Mouse (Mus musculus): ENCODE results near the gene Adamts14.

The Adamts14 gene

DNA sequence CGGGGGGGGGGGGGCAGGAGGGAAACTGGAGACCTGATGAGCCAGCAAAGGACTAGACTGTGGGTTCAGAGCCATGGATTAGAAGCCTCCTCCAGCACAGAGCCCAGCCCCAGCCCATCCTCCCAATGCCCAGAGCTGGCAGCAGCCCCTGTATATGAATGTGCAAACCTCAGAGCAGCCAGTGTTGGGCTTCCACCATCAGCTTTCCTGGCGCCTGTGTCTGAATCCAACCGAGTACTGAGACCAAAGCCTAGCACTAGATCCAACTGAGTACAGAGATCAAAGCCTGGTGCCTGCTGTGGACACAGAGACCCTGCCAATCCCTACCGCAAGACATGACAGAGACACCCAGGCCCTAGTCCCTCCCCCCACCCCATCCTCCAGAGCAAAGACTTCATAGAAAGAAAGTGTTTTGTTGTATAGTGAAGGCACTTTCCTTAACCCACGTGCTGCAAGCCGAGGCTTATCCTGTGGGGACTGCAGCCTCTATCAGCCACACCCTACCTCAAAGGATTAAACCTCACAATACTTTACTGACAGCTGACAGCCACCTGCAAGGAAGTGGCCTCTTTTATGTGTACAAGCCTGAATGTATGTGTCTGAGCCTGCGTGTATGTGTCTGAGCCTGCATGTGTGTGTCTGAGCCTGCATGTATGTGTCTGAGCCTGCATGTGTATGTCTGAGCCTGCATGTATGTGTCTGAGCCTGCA, 40.2 kb downstream of the Adamts14 start:
- no peak for DNase-seq (ENCODE audit: low spot score)

DNA sequence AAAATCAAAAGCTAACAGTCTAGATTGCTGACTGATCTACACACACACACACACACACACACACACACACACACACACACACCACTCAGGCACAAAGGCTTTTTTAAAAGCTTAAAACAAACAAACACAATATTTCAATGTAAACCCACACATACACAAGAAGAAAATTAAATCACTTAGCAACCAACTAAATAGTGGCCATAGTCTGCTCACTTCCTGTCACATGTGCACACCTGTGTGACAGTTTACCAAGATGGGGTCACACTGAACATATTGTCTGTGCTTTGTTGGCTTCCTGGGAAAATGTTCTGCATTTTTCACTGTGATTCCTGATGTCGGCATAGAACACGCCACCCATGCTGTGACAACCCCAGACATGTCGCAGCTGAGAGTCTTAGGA, 41.5 kb downstream of the Adamts14 start:
- DNase-seq (ENCODE audit: low spot score) = no peak

DNA sequence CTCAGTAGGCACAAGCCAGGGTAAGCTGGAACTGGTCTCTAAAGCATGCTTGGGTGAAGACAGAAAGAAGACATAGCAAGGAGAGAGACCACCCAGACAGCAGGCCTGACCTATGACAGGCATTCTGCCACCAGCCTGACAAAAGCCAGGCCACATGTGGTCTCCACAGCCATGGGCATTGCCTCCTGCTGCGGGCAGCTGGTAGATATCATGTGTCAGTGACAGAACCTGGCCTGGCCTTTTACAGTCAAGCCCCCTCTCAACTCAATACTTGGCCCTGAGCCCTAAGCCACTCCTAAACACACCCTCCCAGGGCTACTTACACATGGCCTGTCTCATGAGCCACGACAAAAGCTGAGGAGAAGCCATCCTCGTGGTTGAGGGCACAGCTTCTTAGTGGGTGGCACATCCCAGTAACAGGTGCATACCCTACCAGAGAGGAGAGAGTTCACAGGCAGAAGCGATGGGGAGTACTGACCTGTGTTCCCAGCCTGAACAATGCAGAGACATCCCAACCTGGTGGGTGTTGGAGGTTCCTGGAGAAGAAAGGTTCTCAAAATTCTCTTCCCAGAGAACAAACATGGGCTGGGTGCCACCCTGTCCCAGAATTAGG, 46.3 kb downstream of the Adamts14 start:
- DNase-seq (ENCODE audit: low spot score) = no peak

DNA sequence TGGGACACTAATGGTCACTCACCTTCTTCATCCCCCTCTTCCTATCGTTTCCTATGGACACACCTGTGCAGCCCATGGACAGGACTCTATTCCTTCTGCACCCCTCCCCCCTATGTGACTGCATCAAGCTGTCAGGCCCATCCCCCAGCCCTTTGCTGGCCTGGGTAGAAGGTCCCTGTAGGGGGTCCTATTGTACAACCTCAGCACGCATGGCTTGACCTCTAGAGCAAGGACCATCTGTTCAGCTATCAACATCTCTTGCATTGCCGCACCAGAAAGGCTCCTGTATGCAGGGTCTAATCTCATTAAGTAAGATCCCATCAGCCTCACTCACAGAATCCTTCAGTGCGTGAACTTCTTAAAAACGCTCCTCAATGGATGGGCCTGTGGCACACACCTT, 47.5 kb downstream of the Adamts14 start:
- DNase-seq (ENCODE audit: low spot score) = no peak

DNA sequence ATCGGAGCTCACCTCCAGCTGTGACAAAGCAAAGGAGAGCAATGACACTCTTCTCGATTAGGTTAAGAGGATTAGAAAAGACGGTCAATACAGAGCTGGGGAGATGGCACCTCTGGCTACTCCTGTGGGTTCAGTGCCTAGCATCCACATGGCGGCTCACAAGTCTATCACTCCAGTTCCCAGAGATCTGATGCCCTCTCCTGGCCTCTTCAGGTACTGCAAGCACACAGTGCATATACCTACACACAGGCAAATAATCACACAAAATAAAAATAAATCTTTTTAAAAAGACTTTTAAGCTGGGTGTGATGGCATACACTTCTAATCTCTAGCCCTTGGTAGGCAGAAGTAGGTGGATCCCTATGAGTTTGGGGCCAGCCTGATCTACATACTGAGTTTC, 53.9 kb downstream of the Adamts14 start:
- DNase-seq (ENCODE audit: low spot score) = no peak

DNA sequence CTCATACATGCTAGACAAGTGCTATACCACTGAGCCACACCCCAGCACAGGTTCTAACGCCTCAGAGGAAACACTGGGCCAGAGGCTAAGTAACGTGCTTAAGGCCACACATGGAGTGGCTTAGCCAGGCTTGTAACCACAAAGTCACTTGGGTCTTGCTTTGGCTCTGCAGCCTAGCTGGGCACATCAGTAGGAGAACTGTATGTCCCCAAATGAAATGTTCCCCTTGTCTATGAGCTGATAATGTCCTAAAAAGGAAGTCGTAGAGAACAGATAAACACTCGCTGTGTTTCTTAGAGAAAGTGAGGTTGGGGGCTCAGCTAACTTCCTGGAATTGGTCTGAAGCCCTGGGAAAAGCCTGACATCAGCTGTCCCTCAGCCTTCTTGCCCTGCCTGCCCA, 57.1 kb downstream of the Adamts14 start:
- DNase-seq (ENCODE audit: low spot score) = no peak

DNA sequence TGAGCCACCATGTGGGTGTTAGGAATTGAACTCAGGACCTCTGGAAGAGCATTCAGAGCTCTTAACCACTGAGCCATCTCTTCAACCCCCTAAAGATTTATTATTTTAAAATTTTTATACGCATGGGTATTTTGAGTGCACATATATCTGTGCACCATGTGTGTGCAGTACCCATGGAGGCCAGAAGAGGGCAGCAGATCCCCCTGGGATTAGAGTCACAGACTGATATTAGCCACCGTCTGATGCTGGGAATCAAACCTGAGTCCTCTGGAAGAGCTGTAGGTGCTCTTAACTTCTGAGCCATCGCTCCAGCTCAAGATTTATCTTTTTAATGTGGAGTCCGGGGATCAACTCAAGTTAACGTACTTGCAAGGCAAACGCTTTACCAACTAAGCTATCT, 57.6 kb downstream of the Adamts14 start:
- DNase-seq (ENCODE audit: low spot score) = no peak

DNA sequence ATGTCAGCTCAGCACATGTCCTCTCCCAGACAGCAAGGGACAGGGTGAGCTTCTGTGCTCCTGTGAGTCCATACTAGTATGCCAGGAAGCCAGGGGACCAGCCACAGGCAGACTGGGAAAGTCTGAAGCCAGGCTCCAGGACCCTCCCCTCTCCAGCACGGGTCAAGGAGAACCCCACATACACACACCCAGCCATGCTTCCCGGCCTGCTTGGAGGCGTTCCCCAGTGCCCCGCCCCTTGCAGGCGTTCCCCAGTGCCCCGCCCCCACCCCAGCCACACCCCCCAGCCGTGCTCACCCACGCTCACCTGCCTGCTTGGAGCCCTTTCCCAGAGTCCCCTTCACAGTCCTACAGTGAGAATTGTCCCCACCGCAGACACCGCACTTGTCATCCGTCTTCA, 60.4 kb downstream of the Adamts14 start:
- no peak for DNase-seq (ENCODE audit: low spot score)

DNA sequence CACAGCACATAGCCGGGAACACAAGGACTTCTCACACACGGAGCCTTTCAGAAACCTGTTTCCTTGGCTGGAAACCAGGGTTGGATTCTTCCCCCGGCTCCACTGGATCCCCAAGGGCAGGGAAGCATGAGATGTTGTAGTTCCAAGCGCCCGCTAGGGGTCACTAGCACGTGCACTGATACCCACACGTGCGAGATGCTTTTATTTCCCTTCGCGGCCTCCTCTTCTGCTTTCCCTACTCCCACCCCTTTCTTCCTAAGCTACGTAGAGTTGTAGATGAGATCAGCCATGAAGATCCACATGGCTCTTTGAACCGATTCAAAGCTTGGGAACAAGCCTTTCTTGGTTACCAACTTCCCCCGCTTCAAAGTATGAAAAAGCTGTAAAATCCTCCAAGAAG, 61.5 kb downstream of the Adamts14 start:
- no peak for DNase-seq (ENCODE audit: low spot score)

DNA sequence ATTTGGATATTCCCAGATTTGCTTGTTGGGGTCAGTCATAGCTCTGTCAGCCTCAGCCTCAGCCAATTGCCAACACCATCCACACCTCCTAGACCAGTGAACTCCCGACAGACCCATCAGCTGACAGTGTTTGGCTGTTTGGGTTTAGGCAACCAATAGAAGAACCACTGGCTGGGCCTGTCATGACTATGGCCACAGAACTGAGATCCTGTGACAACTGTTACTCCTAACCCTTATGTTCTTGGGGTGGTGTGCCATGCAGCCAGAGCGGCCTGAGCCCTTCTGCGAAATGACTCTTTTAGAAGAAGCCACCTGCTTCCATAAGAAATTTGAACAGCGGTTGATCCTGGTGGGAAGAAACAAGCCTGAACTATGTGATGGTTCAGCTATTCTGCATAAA, 62.1 kb downstream of the Adamts14 start:
- no peak for DNase-seq (ENCODE audit: low spot score)

DNA sequence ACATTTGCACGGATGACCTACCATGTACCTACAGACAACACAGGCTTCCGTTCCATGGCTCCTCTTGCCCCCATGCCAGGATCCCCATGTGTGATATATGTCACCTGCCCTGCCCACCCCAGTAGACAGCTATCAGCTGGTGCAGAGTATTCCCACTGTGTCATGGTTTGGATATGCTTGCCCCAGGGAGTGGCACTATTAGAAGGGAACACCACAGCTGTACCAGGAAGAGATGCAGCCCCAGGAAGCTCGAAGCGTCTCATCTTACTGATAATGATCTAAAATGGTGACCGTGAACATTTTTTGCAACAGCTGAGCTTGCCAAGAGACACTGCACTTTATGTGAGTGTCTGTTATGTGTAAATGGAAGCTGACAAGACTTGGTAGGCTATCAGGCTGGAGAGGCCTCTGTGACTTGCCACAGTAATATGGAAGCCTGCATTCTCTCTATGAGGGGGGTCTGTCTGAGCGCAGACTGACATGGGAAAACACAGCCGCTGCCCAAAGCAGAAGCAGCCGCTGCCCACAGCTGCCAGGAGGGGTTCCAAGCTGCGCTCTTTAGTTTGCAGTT, 65.0 kb downstream of the Adamts14 start:
- DNase-seq (ENCODE audit: low spot score) = no peak

DNA sequence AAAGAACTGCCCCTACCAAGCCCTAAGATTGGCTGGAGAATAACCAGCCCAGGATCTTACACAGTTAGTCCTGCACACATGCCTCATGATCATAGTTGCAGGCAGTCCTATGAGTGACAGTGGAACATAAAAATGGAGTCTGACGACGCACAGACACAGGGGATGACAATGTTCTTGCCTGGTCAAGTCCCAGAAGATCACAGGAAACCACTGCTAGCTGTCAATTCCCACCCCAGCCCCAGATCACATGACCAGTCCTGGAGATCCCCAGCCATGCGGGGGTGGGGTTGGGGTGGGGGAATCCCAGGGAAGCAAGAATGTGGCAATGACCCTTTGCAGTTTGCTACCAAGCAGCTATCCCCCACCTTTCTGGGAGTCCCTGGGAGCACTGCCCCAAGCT, 69.3 kb downstream of the Adamts14 start:
- DNase-seq (ENCODE audit: low spot score) = no peak

DNA sequence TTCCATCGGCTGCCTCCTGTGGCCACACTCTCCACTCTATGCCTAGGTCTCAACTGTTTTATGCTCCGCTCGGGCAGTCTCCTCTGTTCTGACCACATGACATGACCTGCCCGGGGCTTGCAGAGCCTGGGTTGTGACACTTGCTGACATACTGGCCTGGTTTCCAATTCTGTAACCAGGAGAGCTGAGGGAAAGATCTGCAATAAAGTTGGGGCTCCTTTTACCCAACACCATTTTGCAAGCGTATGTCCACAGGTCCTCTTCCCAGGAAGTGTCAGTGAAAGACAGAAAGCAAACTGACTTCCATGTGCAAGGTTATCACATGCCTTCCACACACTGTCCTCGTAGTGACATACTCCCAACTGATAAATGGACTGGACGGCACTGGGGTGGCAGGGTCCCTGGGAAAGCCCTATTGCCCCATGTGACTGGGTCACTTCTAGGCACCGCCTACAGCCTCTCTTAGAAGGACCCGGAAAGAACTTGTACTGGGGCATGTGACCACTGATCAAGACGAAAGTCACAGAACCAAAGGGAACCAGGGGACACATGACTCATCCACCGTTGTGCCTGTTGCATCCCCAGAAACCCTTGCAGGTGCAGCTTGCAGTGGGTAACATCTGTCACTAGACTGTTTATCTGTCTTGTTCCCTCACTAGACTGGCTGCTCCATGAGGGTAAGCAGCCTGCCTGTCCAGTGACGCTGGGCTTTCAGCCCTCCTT, 71.5 kb downstream of the Adamts14 start:
- no peak for DNase-seq (ENCODE audit: low spot score)

DNA sequence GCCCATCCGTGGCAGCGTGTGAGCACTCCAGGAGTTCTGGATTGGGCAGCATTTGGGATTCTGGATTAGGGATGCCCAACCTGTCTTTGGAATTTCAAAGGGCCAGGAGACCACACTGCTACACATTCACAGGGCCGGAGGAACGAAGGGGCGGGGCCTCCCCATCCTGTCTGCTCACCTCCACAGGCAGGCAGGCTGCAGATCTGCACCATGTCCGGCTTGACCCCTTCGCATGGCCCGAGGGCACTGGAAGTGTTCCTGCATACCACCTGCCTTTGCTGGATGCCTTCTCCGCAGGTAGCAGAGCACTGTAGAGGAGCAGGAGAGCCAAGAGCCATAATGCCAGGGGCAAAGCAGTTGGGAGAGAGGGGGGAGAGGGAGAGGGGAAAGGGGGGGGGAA, 72.2 kb downstream of the Adamts14 start:
- no peak for DNase-seq (ENCODE audit: low spot score)

DNA sequence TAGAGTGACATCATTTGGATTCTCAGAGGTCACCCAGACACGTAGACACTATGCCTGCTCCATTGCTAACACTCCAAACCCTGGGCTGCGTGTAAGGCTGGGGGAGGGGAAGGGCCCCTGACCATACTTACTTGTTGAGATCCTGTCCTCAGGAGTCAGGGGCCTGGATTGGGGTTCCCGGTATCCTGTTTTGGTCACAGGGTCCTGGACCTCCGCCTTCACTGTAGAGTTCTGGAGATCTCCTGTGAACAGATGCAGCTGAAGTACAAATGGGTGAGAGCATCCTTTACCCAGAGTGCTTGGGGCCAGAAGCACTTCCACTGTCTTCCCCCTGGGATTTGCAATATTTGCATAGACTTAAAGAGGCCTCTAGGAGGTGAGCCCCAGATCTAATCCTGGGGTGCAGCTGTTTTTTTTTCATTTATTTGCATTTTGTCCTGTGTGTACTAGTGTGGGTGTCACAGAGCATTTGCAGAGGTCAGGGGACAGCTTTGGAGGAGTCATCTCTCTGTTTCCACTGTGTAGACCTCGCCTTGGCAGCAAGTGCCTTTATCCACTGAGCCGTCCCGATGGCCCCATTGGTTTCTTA, 72.9 kb downstream of the Adamts14 start:
- no peak for DNase-seq (ENCODE audit: low spot score)

DNA sequence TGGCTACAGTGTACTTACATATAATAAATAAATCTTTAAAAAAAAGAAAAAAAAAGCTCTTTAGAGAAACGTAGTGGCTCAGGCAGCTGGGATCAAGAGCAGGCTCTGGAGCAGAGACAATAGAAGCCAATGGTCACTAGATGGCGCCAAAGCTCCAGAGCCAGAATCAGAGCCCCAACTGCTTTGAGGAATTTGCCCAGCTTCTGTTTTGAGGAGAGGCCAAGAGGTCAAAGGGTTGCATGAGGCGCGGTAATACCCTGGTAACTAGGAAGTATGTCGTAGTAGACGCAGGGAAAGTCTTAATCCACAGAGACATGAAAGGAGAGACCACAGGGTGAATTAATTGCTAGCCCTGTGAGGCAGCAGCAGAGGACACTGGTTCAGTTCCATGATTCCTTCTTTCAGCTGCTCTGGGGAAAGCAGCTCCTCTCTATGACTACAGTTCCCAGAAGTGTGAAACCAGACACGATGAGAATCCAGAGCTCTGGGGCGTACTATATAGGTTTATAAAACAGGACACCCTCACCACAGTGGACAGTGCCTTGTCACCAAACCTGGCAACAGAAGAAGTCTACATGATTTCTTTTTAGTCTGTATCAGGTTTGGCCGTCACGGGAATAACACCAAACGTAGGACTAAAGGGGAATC, 73.5 kb downstream of the Adamts14 start:
- DNase-seq (ENCODE audit: low spot score) = peak; percentile 81

DNA sequence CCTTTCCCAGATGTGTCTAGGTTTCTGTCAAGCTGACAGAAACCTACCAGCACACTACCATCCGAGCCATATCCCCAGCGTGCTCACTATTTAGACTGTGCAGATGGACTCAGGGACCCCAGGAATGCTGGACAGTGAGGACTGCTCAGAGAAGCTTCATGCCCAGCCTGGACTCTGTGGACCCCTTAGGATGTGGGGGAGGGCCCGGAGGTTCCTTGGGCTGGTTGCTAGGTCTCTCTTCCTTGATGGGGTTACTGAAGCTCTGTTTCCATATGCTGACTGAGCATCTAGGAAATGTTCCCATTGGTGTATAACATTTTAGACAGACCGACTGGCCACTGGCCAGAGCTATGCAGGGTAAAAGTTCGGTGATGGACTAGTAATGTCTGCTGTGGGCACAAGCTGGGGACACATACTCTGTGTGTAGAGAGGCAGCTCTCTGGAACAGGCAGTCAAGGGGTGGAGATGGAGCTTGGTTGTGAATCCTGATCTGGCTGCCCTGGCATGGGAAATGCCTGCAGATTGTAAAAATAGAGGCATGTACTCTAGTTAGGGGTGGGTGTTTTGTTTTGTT, 77.4 kb downstream of the Adamts14 start:
- DNase-seq (ENCODE audit: low spot score) = no peak

DNA sequence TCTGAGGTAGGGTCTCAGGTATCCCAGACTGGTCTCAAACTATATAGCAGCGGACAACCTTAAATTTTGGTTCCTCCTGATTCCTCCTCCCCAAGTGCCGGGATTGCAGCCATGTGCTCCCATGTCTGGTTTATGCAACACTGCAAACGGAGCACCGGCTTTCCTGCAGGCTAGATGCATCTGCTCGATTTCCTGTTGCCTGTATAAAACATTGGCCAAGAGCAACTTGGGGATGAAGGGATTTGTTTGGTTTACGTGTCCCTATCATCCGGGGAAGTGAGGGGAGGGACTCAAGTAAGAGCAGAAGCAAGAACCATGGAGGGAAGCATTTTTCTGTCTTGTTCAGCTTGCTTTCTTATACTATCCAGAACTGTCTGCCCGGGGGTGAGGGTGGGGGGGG, 78.0 kb downstream of the Adamts14 start:
- no peak for DNase-seq (ENCODE audit: low spot score)

DNA sequence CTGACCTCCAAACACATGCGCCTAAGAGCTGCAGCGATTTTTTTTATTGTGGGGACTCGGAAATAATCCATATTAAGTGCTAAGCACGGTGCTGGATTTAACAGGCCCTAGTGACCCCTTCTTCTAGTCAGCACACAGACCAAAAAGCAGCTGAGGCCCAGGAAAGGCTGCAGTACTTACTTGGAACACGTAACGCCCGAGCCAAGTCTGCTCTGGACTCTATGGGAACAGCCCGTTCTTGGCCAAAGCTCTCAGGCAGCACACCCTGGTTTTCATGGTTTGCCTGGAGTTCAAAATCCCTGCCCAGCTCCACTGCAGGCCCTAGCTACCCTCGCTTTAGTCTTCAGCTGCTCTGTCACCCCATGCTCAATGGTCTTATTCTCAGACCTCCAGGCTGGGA, 78.6 kb downstream of the Adamts14 start:
- no peak for DNase-seq (ENCODE audit: low spot score)

DNA sequence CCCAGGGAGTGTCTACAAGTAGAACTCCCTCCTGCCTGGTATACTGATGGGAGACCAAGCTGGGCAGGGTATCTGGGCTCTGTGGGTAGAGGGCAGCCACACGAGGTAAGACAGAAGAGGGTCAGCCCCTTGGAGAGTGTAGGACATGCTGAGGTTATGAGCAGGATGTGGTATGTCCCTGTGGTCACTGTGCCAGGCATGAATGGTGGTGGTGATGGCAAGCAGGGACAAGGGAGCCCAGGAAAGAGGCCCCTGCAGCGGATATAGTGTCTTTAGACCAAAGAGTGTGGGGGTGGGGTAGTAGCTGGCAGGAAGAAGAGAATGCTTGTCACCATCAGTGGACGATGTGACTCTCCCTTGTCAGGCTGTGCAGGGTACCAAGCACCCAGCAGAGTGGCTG, 85.2 kb downstream of the Adamts14 start:
- DNase-seq (ENCODE audit: low spot score) = no peak

DNA sequence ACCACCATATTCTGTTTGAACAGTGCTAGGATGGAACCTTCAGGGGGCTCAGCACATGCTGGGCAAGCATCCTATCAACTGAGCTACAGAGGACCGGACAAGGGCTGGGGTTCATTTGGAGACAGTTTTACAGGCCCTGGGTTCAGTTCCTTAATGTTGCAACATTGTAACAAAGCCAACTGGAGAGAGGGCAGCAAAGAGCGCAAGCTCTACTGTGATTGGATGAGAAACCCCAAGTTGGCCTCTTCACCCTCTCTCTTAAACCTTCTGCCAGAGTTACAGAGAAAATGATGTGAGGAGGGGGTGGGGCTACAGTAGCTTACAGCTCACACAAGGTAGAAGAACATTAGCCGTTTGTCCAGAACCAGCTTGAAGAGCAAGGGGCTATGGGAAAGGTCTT, 86.2 kb downstream of the Adamts14 start:
- DNase-seq (ENCODE audit: low spot score) = no peak

DNA sequence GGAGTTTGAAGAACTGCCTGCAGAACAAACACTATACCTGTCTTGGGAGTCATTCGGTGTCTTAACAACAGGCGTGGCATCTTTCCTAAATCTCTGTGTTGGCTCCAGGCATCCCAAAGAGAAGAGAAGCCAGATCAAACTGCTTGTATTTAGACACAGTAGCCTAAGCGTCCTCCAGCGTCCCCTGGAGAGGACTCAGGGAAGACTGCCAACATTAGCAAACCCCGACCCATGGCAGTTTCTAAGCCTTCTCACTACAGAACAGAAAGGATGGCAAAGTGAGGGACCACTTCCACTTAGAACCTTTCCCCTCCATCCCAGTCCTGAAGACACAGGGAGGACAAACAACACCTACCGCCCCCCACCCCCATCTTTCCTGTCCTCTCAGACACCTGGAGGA, 93.3 kb downstream of the Adamts14 start:
- DNase-seq (ENCODE audit: low spot score) = no peak
